Mouse (Mus musculus) testis, adult 2 months (tissue): ENCODE measurements around the gene Gucy1b1.

Experiments used
- CTCF ChIP-seq: fragments of 200-500 bp; IDR thresholded peaks from 2 replicates; pipeline ENCODE4 v1.5.1; 2012; ENCODE audit warnings: low read depth, mild to moderate bottlenecking, inconsistent platforms, low read length, moderate library complexity; ENCODE audit not compliant: control insufficient read depth, insufficient read depth, insufficient replicate concordance
- POLR2A ChIP-seq: fragments of 200-500 bp; IDR thresholded peaks from 2 replicates; pipeline ENCODE4 v1.6.1; 2012; ENCODE audit warnings: low read depth, mild to moderate bottlenecking, inconsistent platforms, low read length, moderate library complexity; ENCODE audit not compliant: control insufficient read depth

DNA sequence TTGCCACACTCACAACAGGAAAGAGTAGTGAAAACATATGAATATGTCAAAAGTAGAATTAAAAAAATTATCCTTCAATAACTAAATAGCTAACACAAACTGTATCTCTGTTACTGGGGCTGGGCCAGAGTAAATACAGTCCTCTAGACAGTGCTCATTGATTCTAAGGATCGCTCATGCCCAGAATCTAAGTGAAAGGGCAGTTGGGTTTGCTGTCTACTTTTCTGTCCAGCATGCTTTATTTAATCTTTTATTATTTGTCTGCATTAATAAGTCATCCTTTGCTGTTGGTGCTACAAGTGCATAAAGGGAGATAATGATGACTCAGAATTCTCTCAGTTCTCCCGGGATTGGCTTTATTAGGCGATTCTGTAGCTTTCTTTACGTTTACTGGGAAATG lies 79.1 kb downstream of the Gucy1b1 start:
- no peak for TF ChIP-seq POLR2A
- TF ChIP-seq CTCF: no peak
